Mouse (Mus musculus) midbrain, postnatal 0 days (tissue): ENCODE data around the gene Rufy2. TPM values are rescaled to one million over a fixed set of nuclear protein-coding genes. Genes with fewer than 3 reads are reported as not detected.
A peak's percentile ranks its signal among the peaks of the same experiment; 100 is the strongest.

Source experiments
- ATAC-seq: fragments of 200-750 bp; cut with Nextera tagmentation; 2 replicates; pipeline ENCODE4 v1.8.0; 2017; ENCODE audit warnings: moderate number of reproducible peaks, mild to moderate bottlenecking, moderate TSS enrichment, moderate library complexity; ENCODE audit not compliant: low FRiP score
- DNase-seq: peaks from one replicate; pipeline ENCODE4 v3.0.0-alpha.2; 2015; ENCODE audit warnings: low spot score
- H3K27ac ChIP-seq: fragments of 300-500 bp; sonication (generic); 2 replicates; pipeline ENCODE4 v1.5.1; 2014; ENCODE audit warnings: low read depth, mild to moderate bottlenecking, low read length, mixed read lengths
- H3K27me3 ChIP-seq: fragments of 300-500 bp; sonication (generic); 2 replicates; pipeline ENCODE4 v1.6.1; 2014; ENCODE audit warnings: low read length, control low read depth, mixed read lengths; ENCODE audit not compliant: insufficient read depth
- H3K36me3 ChIP-seq: fragments of 300-500 bp; sonication (generic); 2 replicates; pipeline ENCODE4 v1.6.1; 2014; ENCODE audit warnings: low read length, control low read depth, mixed read lengths; ENCODE audit not compliant: insufficient read depth
- H3K4me1 ChIP-seq: fragments of 300-500 bp; sonication (generic); 2 replicates; pipeline ENCODE4 v1.6.1; 2014; ENCODE audit warnings: mild to moderate bottlenecking, control low read depth, antibody characterized with exemption, low read length, mixed read lengths; ENCODE audit not compliant: insufficient read depth
- H3K4me2 ChIP-seq: fragments of 300-500 bp; sonication (generic); 2 replicates; pipeline ENCODE4 v1.6.1; 2014; ENCODE audit warnings: low read depth, mild to moderate bottlenecking, low read length, mixed read lengths; ENCODE audit not compliant: poor library complexity, severe bottlenecking
- H3K4me3 ChIP-seq: fragments of 300-500 bp; sonication (generic); 2 replicates; pipeline ENCODE4 v1.5.1; 2014; ENCODE audit warnings: low read depth, mild to moderate bottlenecking, low read length, moderate library complexity
- H3K9ac ChIP-seq: fragments of 300-500 bp; sonication (generic); replicated peaks from 2 replicates; pipeline ENCODE4 v1.6.1; 2014; ENCODE audit warnings: mild to moderate bottlenecking, low read length, moderate library complexity, mixed read lengths; ENCODE audit not compliant: poor library complexity, severe bottlenecking
- H3K9me3 ChIP-seq: fragments of 300-500 bp; sonication (generic); 2 replicates; pipeline ENCODE4 v1.6.1; 2016; ENCODE audit warnings: low read length, control low read depth
- CTCF ChIP-seq: IDR thresholded peaks from 2 replicates; pipeline ENCODE4 v1.5.1; 2016; ENCODE audit warnings: antibody characterized with exemption, mild to moderate bottlenecking
- WGBS: fragments of 180-500 bp; shearing (Covaris S2); extraction: QIAGEN DNeasy Blood & Tissue Kit; methylation state at CpG from one replicate; pipeline ENCODE4 v1.1.7; 2014; 5-methylcytosine and 5-hydroxymethylcytosine counted together
- polyA plus RNA-seq: library from polyadenylated mRNA; unstranded; fragments of >200 nt; fragmentation: Nextera tagmentation; extraction: Ambion mirVana; gene quantifications from 2 replicates; pipeline ENCODE4 v1.2.1, GENCODE M21; 2015
- total RNA-seq: library from RNA; depleted of rRNA; stranded (reverse); fragments of >200 nt; gene quantifications from 2 replicates; pipeline ENCODE4 v1.2.3, GENCODE M21; 2014

Rufy2 gene
- total and polyA plus RNA-seq, 2 experiments from 2014 or later, result 34.5 to 65.5 TPM

GRCm38 (mm10) chr10:63054586-63054985, 74.6 kb downstream of the Rufy2 start:
- TF ChIP-seq CTCF, result peak; percentile 12; the same call in 1 of the 2 replicates
- 73% methylated on average over 2 of the region's 2 CpGs for WGBS

GRCm38 (mm10) chr10:63056966-63057750, 77.1 kb downstream of the Rufy2 start:
- Histone ChIP-seq H3K36me3 (no peaks in the 10 kb centered on the region), H3K9me3 (no peaks in the 10 kb centered on the region), H3K4me3 (no peak overlapping the region), H3K27me3 (no peaks in the 10 kb centered on the region), H3K4me1 (no peaks in the 10 kb centered on the region), H3K9ac (no peak overlapping the region), H3K27ac (no peak overlapping the region), H3K4me2 (no peak overlapping the region)
- ATAC-seq (no peak), DNase-seq (no peak)
- WGBS, result 46% methylated on average over 24 of the region's 24 CpGs
- TF ChIP-seq CTCF, result no peak

More at GRCm38 (mm10) chr10:63054586-63054985, 74.6 kb downstream of the Rufy2 start:
- no peak for ATAC-seq
- Histone ChIP-seq H3K9me3 (no peaks in the 10 kb centered on the region), H3K27ac (no peak overlapping the region), H3K36me3 (no peaks in the 10 kb centered on the region), H3K27me3 (no peaks in the 10 kb centered on the region), H3K9ac (no peak overlapping the region), H3K4me1 (no peaks in the 10 kb centered on the region), H3K4me3 (no peak overlapping the region), H3K4me2 (no peak overlapping the region)
- no peak for DNase-seq

- H3K27ac ChIP-seq, result no peak within 1 kb of the TSS
- H3K4me2 ChIP-seq, result no peak within 1 kb of the TSS
- no peak within 1 kb of the TSS for H3K9ac ChIP-seq
- DNase-seq, result no peak
- H3K36me3 ChIP-seq, result no peaks in the 10 kb centered on the region
- TF ChIP-seq CTCF, result no peak
- no peaks in the 10 kb centered on the region for H3K9me3 ChIP-seq
- H3K27me3 ChIP-seq, result no peaks in the 10 kb centered on the region
- WGBS, result 84% methylated on average over 2 of the region's 2 CpGs
- H3K4me3 ChIP-seq, result no peak within 1 kb of the TSS
- no peak for ATAC-seq
- H3K4me1 ChIP-seq, result no peaks in the 10 kb centered on the region
These were observed 79.8 kb downstream of the Rufy2 start, which contains the start of gene Pbld1 for GRCm38 (mm10) chr10:63059862-63060261. Gene Pbld1 (plus strand): TSS chr10:63060162.

- Histone ChIP-seq H3K9me3 (no peaks in the 10 kb centered on the region), H3K4me2 (no peak overlapping the region), H3K36me3 (no peaks in the 10 kb centered on the region), H3K4me1 (no peaks in the 10 kb centered on the region), H3K27ac (no peak overlapping the region), H3K4me3 (no peak overlapping the region), H3K27me3 (no peaks in the 10 kb centered on the region), H3K9ac (no peak overlapping the region)
- 60% methylated on average over 11 of the region's 11 CpGs for WGBS
- DNase-seq, result no peak
- TF ChIP-seq CTCF, result no peak
- ATAC-seq, result no peak
These were observed 80.4 kb downstream of the Rufy2 start for GRCm38 (mm10) chr10:63060406-63060805.

GRCm38 (mm10) chr10:63061266-63061665, 81.2 kb downstream of the Rufy2 start:
- H3K36me3 ChIP-seq, result no peaks in the 10 kb centered on the region
- no peaks in the 10 kb centered on the region for H3K4me1 ChIP-seq
- no peak overlapping the region for H3K9ac ChIP-seq
- no peak for DNase-seq
- no peaks in the 10 kb centered on the region for H3K9me3 ChIP-seq
- H3K27me3 ChIP-seq, result no peaks in the 10 kb centered on the region
- no peak for TF ChIP-seq CTCF
- no peak for ATAC-seq
- no peak overlapping the region for H3K4me2 ChIP-seq
- H3K4me3 ChIP-seq, result no peak overlapping the region
- H3K27ac ChIP-seq, result no peak overlapping the region
- 84% methylated on average over 11 of the region's 12 CpGs for whole genome bisulfite sequencing

GRCm38 (mm10) chr10:63062696-63063095, 82.7 kb downstream of the Rufy2 start:
- Histone ChIP-seq H3K9me3 (no peaks in the 10 kb centered on the region), H3K4me3 (no peak overlapping the region), H3K27ac (no peak overlapping the region), H3K36me3 (no peaks in the 10 kb centered on the region), H3K4me1 (no peaks in the 10 kb centered on the region), H3K9ac (no peak overlapping the region), H3K27me3 (no peaks in the 10 kb centered on the region), H3K4me2 (no peak overlapping the region)
- WGBS, result 87% methylated on average over 5 of the region's 5 CpGs
- DNase-seq (no peak), ATAC-seq (no peak)
- no peak for TF ChIP-seq CTCF
